In the genomic region with DNA sequence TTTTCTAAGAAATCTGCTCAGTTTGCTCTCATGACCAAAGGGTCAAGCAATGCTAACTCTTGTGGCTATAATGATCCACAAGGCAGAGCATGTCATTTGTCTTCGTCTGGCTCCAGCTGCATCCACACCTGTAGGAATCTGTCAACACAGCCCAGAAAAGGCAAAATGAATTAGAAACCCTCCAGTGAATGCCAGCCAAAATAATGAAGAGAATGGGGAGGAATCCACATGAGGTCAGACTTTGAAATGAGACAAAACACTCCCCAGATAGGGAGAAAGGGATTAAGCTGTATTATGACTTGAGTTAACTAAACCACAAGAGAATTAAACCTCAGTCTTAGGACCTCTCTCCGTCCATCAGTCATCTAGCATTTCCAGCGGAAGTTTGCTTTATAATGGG, we compare ENCODE assay signal across 12 mouse cellular contexts.
"Had no signal": no experiment of that assay in that cellular context is flagged by ENCODE, and none has a peak within 500 bp of the region (broad histone marks: within the 10 kb centered on the region; RNA-seq: fewer than 3 reads in every experiment).

No protein-coding gene starts in this region.

- H3K27ac ChIP-seq: limb, embryonic 13.5 days; liver, embryonic 14.5 days; midbrain, embryonic 15.5 days; stomach, embryonic 15.5 days had no signal

- ATAC-seq: midbrain, embryonic 15.5 days had no signal

- DNase-seq: kidney, adult 18-20 months; kidney, postnatal 10 days; left cerebral cortex, postnatal 4 days; lung, adult 18-20 months; retina, postnatal 1 day; right cerebral cortex, postnatal 4 days; thymus, adult 2 months; thymus, postnatal 25 days had no signal

- H3K4me3 ChIP-seq: limb, embryonic 13.5 days; midbrain, embryonic 15.5 days; stomach, embryonic 15.5 days had no signal

- H3K4me2 ChIP-seq: limb, embryonic 13.5 days; midbrain, embryonic 15.5 days; stomach, embryonic 15.5 days had no signal

- H3K36me3 ChIP-seq: limb, embryonic 13.5 days; midbrain, embryonic 15.5 days; stomach, embryonic 15.5 days had no signal

- H3K9me3 ChIP-seq: limb, embryonic 13.5 days; midbrain, embryonic 15.5 days; stomach, embryonic 15.5 days had no signal

- H3K9ac ChIP-seq: limb, embryonic 13.5 days; liver, embryonic 14.5 days; midbrain, embryonic 15.5 days; stomach, embryonic 15.5 days had no signal

- H3K4me1 ChIP-seq: limb, embryonic 13.5 days; midbrain, embryonic 15.5 days; stomach, embryonic 15.5 days had no signal

- H3K27me3 ChIP-seq: limb, embryonic 13.5 days; midbrain, embryonic 15.5 days; stomach, embryonic 15.5 days had no signal
